ENCODE assay signal across 30 mouse cellular contexts in the genomic region with DNA sequence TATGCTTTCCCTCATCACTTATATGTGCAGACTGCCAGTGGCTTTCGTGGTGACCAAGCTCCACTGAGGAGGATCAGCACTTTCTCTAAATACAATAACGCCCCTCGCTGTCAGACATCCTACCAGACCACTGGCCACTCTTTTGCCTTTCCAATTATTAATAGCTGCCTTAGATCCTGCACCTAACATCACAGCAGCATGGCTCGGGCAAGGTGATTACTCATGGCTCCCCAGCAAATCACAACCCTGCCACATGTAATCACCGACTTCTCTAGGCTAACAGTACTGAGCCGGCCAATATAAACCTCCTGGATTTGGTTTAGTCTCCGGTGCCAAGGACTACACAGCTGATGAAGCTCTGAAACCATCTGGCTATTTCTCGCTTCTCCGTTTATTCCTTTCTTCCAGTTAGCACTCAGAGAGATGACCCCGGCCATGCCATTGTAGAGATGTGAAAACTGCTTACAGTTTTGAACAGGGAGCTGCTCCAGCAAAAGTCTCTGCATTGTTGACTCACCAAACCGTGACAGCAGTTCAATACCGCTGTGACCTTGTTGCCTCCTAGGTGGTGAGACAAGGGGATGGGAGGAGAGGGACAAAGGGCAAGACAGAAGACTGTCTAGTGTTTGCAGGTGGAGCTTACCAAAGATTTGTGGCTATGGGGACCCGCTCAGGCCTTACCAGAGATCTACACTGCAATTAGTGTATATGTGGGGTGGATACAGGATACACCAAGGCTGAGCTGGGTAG. TPM values are rescaled to one million over a fixed set of nuclear protein-coding genes. Genes with fewer than 3 reads are reported as not detected.
DNase-seq lines count a peak whose midpoint lies in the region; ATAC-seq and TF ChIP-seq lines count a peak whose summit lies in the region.
"Had no signal": no experiment of that assay in that cellular context is flagged by ENCODE, and none has a peak within 500 bp of the region (broad histone marks: within the 10 kb centered on the region; RNA-seq: fewer than 3 reads in every experiment).

No protein-coding gene starts in this region.

- peak overlapping the region; percentile 20; the same call in 1 of the 2 replicates for H3K27ac ChIP-seq in kidney, embryonic 16.5 days (ENCODE audit: low read length)
- H3K27ac ChIP-seq: embryonic facial prominence, embryonic 15.5 days; forebrain, embryonic 12.5 days; heart, adult 2 months; hindbrain, embryonic 12.5 days had no signal

- no peak overlapping the region for H3K4me3 ChIP-seq in kidney, embryonic 16.5 days (ENCODE audit: low read length)
- H3K4me3 ChIP-seq: embryonic facial prominence, embryonic 15.5 days; erythroblast, embryonic 14.5 days; forebrain, embryonic 12.5 days; heart, adult 2 months; heart, embryonic 13.5 days; hindbrain, embryonic 12.5 days had no signal

- no peak for TF ChIP-seq CTCF in brain, embryonic 14.5 days (IDR thresholded peaks at IDR 0.05; ENCODE audit: borderline replicate concordance, extremely low read depth, insufficient read depth, insufficient read length)

- intact Hi-C loops in heart, postnatal 36 days (cut with DNase I): loop anchor here (5.0 kb wide), 2 partner anchors 117 to 337 kb away; a partner anchor contains a TSS

- H3K36me3 ChIP-seq in kidney, embryonic 16.5 days (ENCODE audit: insufficient read depth, low read length): no peaks in the 10 kb centered on the region
- H3K36me3 ChIP-seq: embryonic facial prominence, embryonic 15.5 days; G1E; heart, embryonic 13.5 days had no signal

- peaks cover 24% of the 10 kb centered on the region for H3K4me1 ChIP-seq in kidney, embryonic 16.5 days (ENCODE audit: insufficient read depth, low read length)
- H3K4me1 ChIP-seq: embryonic facial prominence, embryonic 15.5 days; forebrain, embryonic 12.5 days had no signal

- no peaks in the 10 kb centered on the region for H3K27me3 ChIP-seq in kidney, embryonic 16.5 days (ENCODE audit: insufficient read depth, low read length)
- H3K27me3 ChIP-seq: embryonic facial prominence, embryonic 15.5 days; forebrain, embryonic 12.5 days; heart, embryonic 13.5 days had no signal

- WGBS in kidney, embryonic 16.5 days: 63% methylated on average over 13 of the region's 13 CpGs

- DNase-seq in cerebellum, postnatal 10 days: peak; percentile 40 to 41
- DNase-seq in cerebellum, adult 8-10 months: no peak
- DNase-seq in heart, adult 11 months: peak; percentile 90
- no peak for DNase-seq in heart, postnatal 36 days
- DNase-seq in kidney, adult 8-10 months: no peak
- DNase-seq in brain, embryonic 14.5 days (ENCODE audit: low read depth): peak; percentile 45
- DNase-seq: adrenal gland, postnatal 14 days; B cell, adult 2 months; cerebellum, adult 18-20 months; cerebellum, postnatal 14 days; embryo, embryonic 11 days; gastrocnemius, postnatal 10 days; heart, adult 2 months; heart, postnatal 4 days had no signal

- H3K9me3 ChIP-seq in kidney, embryonic 16.5 days (ENCODE audit: low read length): no peaks in the 10 kb centered on the region
- H3K9me3 ChIP-seq: embryonic facial prominence, embryonic 15.5 days; forebrain, embryonic 12.5 days; G1E; heart, embryonic 13.5 days; hindbrain, embryonic 12.5 days had no signal

- H3K4me2 ChIP-seq in kidney, embryonic 16.5 days (replicated peaks; ENCODE audit: low read depth, low read length): no peak overlapping the region
- H3K4me2 ChIP-seq: embryonic facial prominence, embryonic 15.5 days; forebrain, embryonic 12.5 days; heart, embryonic 13.5 days; hindbrain, embryonic 12.5 days had no signal

- TF ChIP-seq POLR2A in brain, embryonic 14.5 days (IDR thresholded peaks at IDR 0.05; ENCODE audit: borderline replicate concordance, extremely low read depth, insufficient read depth, insufficient read length, poor library complexity, severe bottlenecking): no peak

- H3K9ac ChIP-seq in kidney, embryonic 16.5 days (replicated peaks; ENCODE audit: low read length): no peak overlapping the region
- H3K9ac ChIP-seq: embryonic facial prominence, embryonic 15.5 days; forebrain, embryonic 12.5 days; heart, embryonic 13.5 days; hindbrain, embryonic 12.5 days had no signal

- ATAC-seq in kidney, embryonic 16.5 days (ENCODE audit: low FRiP score, low TSS enrichment): no peak
- ATAC-seq in activated CD4-positive, CD25-positive, alpha-beta regulatory T cell, adult 4 months: no peak
- ATAC-seq: CD4-positive, CD25-positive, alpha-beta regulatory T cell, adult 4 months; hindbrain, embryonic 16.5 days; inflammation-experienced regulatory T-cells, adult 6 months had no signal

RNA-seq across cellular contexts. Expression of a gene that starts 19.2 kb away (rescaled TPM):
- not detected for total RNA-seq in heart, postnatal 36 days (2021)
- 2.3 TPM in 2 replicates for polyA plus RNA-seq in kidney, embryonic 16.5 days (2015; fragmentation: Nextera tagmentation; extraction: Ambion mirVana)
- 11.2 and 15.2 TPM in 2 replicates for polyA plus RNA-seq in brain, embryonic 14.5 days (2012; rRNA removed)
- polyA plus RNA-seq in activated CD4-positive, CD25-positive, alpha-beta regulatory T cell, adult 4 months (2017; shearing (Covaris generic)): under 1 TPM; 0.09 to 0.17 TPM
- total RNA-seq: heart, adult 2 months had no signal
- polyA plus RNA-seq: erythroblast, embryonic 14.5 days had no signal

RNA-seq across cellular contexts. Expression of a gene that starts 19.2 kb away (rescaled TPM):
- 1 to 10 TPM; 6.6 to 6.7 TPM for total RNA-seq in heart, postnatal 36 days (2021)
- 20.6 and 24.0 TPM in 2 replicates for polyA plus RNA-seq in kidney, embryonic 16.5 days (2015; fragmentation: Nextera tagmentation; extraction: Ambion mirVana)
- polyA plus RNA-seq in brain, embryonic 14.5 days (2012; rRNA removed): 12.6 and 16.1 TPM in 2 replicates
- 10 to 100 TPM; 21.0 to 27.0 TPM for polyA plus RNA-seq in activated CD4-positive, CD25-positive, alpha-beta regulatory T cell, adult 4 months (2017; shearing (Covaris generic))

RNA-seq across cellular contexts. Expression of a gene that starts 21.1 kb away (rescaled TPM):
- not detected for total RNA-seq in heart, postnatal 36 days (2021)
- polyA plus RNA-seq in kidney, embryonic 16.5 days (2015; fragmentation: Nextera tagmentation; extraction: Ambion mirVana): not detected in 2 replicates
- polyA plus RNA-seq in brain, embryonic 14.5 days (2012; rRNA removed): not detected in 2 replicates
- not detected for polyA plus RNA-seq in activated CD4-positive, CD25-positive, alpha-beta regulatory T cell, adult 4 months (2017; shearing (Covaris generic))
- total RNA-seq: adrenal gland, postnatal 14 days; common myeloid progenitor, adult 5-6 weeks; G1E; gastrocnemius, postnatal 10 days; gastrocnemius, postnatal 4 days; heart, adult 2 months; heart, postnatal 4 days had no signal
- polyA plus RNA-seq: CD4-positive, CD25-positive, alpha-beta regulatory T cell, adult 4 months; embryonic facial prominence, embryonic 11.5 days; embryonic facial prominence, embryonic 15.5 days; erythroblast, embryonic 14.5 days; forebrain, embryonic 12.5 days; frontal cortex, adult 2 months; G1E; heart, adult 2 months; heart, embryonic 13.5 days; heart, postnatal 0 days; hindbrain, embryonic 12.5 days; hindbrain, embryonic 16.5 days; inflammation-experienced regulatory T-cells, adult 6 months had no signal

RNA-seq across cellular contexts. Expression of a gene that starts 30.9 kb away (rescaled TPM):
- not detected for total RNA-seq in heart, postnatal 36 days (2021)
- polyA plus RNA-seq in kidney, embryonic 16.5 days (2015; fragmentation: Nextera tagmentation; extraction: Ambion mirVana): 0.57 and 0.84 TPM in 2 replicates
- polyA plus RNA-seq in brain, embryonic 14.5 days (2012; rRNA removed): 1.1 and 1.4 TPM in 2 replicates
- under 1 TPM in 1 of 2 experiments, not detected in 1; 0.25 TPM for polyA plus RNA-seq in activated CD4-positive, CD25-positive, alpha-beta regulatory T cell, adult 4 months (2017; shearing (Covaris generic))
- total RNA-seq: adrenal gland, postnatal 14 days; heart, adult 2 months had no signal
- polyA plus RNA-seq: CD4-positive, CD25-positive, alpha-beta regulatory T cell, adult 4 months; inflammation-experienced regulatory T-cells, adult 6 months had no signal

RNA-seq across cellular contexts. Expression of a gene that starts 31.0 kb away (rescaled TPM):
- total RNA-seq in heart, postnatal 36 days (2021): 1 to 10 TPM; 1.6 to 2.4 TPM
- polyA plus RNA-seq in kidney, embryonic 16.5 days (2015; fragmentation: Nextera tagmentation; extraction: Ambion mirVana): 15.3 and 16.4 TPM in 2 replicates
- 13.4 and 14.5 TPM in 2 replicates for polyA plus RNA-seq in brain, embryonic 14.5 days (2012; rRNA removed)
- polyA plus RNA-seq in activated CD4-positive, CD25-positive, alpha-beta regulatory T cell, adult 4 months (2017; shearing (Covaris generic)): 1 to 10 TPM; 8.7 to 8.8 TPM

Comparison
In these comparisons a context has a peak if more than half of its experiments do, and no peak if none do; other contexts are left out.
1. DNase-seq: peak in cerebellum, postnatal 10 days (2 of 2), heart, adult 11 months (single experiment) and brain, embryonic 14.5 days (single experiment); none in cerebellum, adult 8-10 months (single experiment), heart, postnatal 36 days (0 of 2) and kidney, adult 8-10 months (0 of 2).